ENCODE assay signal across 17 mouse cellular contexts in the genomic region with DNA sequence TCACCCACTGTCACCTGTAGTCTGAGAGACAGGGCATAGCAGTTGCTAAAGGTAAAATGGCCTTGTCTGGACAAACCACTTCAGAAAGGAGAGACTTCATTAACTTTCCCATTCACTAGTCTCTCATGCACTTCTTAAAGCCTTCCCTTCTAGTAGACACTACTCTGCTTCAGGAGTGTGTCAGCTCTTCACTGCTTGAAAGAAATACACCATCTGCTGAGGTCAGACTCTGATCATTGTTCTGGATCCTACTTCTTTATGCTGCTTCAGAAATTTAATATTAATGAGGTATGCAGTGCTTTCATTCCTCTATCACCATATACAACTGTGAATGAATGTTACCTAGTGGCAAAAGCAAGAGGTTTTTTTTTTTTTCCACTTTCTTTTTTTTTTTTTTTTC.
"Had no signal": no experiment of that assay in that cellular context is flagged by ENCODE, and none has a peak within 500 bp of the region (broad histone marks: within the 10 kb centered on the region; RNA-seq: fewer than 3 reads in every experiment).

No protein-coding gene starts in this region.

- ATAC-seq: liver, postnatal 0 days; lung, postnatal 0 days had no signal

- H3K36me3 ChIP-seq: liver, embryonic 13.5 days; liver, embryonic 15.5 days; lung, embryonic 15.5 days; neural tube, embryonic 12.5 days; stomach, embryonic 15.5 days had no signal

- DNase-seq: liver, embryonic 13.5 days; liver, postnatal 0 days; lung, adult 2 months; lung, postnatal 14 days; lung, postnatal 36 days; right cerebral cortex, postnatal 14 days; thymus, adult 2 months; thymus, postnatal 25 days; thymus, postnatal 4 days had no signal

- H3K4me3 ChIP-seq: liver, embryonic 13.5 days; liver, embryonic 15.5 days; lung, embryonic 15.5 days; megakaryocyte, embryonic 14.5 days; neural tube, embryonic 12.5 days; stomach, embryonic 15.5 days had no signal

- H3K27me3 ChIP-seq: liver, embryonic 13.5 days; liver, embryonic 15.5 days; lung, embryonic 15.5 days; megakaryocyte, embryonic 14.5 days; neural tube, embryonic 12.5 days; stomach, embryonic 15.5 days had no signal

- H3K4me1 ChIP-seq: liver, embryonic 13.5 days; liver, embryonic 15.5 days; lung, embryonic 15.5 days; megakaryocyte, embryonic 14.5 days; neural tube, embryonic 12.5 days; stomach, embryonic 15.5 days had no signal

- H3K27ac ChIP-seq: liver, embryonic 13.5 days; liver, embryonic 15.5 days; lung, embryonic 15.5 days; macrophage; neural tube, embryonic 12.5 days; stomach, embryonic 15.5 days; stomach, postnatal 0 days had no signal

- H3K9me3 ChIP-seq: liver, embryonic 13.5 days; liver, embryonic 15.5 days; lung, embryonic 15.5 days; megakaryocyte, embryonic 14.5 days; neural tube, embryonic 12.5 days; stomach, embryonic 15.5 days had no signal

- H3K4me2 ChIP-seq: liver, embryonic 13.5 days; liver, embryonic 15.5 days; lung, embryonic 15.5 days; neural tube, embryonic 12.5 days; stomach, embryonic 15.5 days had no signal

- H3K9ac ChIP-seq: liver, embryonic 13.5 days; liver, embryonic 15.5 days; liver, postnatal 0 days; lung, embryonic 15.5 days; neural tube, embryonic 12.5 days; stomach, embryonic 15.5 days had no signal
